Mouse (Mus musculus): ENCODE results near the gene D11Wsu47e. TPM values are rescaled to one million over a fixed set of nuclear protein-coding genes. Genes with fewer than 3 reads are reported as not detected.

D11Wsu47e gene
- polyA plus RNA-seq, 1 experiment from 2014 or later, result 11.9 TPM

GRCm38 (mm10) chr11:113660940-113661339 lies 23.3 kb upstream of the D11Wsu47e start:
- no peak overlapping the region for H3K9ac ChIP-seq (replicated peaks; ENCODE audit: low read depth)
- no peaks in the 10 kb centered on the region for H3K4me1 ChIP-seq (ENCODE audit: insufficient read depth, low read depth, low read length)
- 91% methylated on average over 11 of the region's 11 CpGs for WGBS
- H3K36me3 ChIP-seq (ENCODE audit: insufficient read depth, low read length), result peaks cover 34% of the 10 kb centered on the region
- TF ChIP-seq EP300 (IDR thresholded peaks at IDR 0.05), result no peak
- no peak for TF ChIP-seq CTCF (IDR thresholded peaks at IDR 0.05)
- DNase-seq (ENCODE audit: low spot score), result no peak
- H3K27ac ChIP-seq (ENCODE audit: low read length), result no peak overlapping the region
- no peaks in the 10 kb centered on the region for H3K27me3 ChIP-seq (replicated peaks; ENCODE audit: insufficient read depth, low read length)
- no peak for ATAC-seq
- H3K9me3 ChIP-seq (ENCODE audit: low read length), result no peaks in the 10 kb centered on the region
- H3K4me3 ChIP-seq (ENCODE audit: low read depth, low read length), result no peak overlapping the region
- no peak overlapping the region for H3K4me2 ChIP-seq (replicated peaks; ENCODE audit: low read depth, low read length)

- WGBS, result 89% methylated on average over 18 of the region's 18 CpGs
- TF ChIP-seq EP300 (IDR thresholded peaks at IDR 0.05) (no peak), CTCF (IDR thresholded peaks at IDR 0.05) (no peak)
- peaks cover 26% of the 10 kb centered on the region; the same call in 1 of the 2 replicates for H3K36me3 ChIP-seq (ENCODE audit: insufficient read depth, low read length)
Measured at GRCm38 (mm10) chr11:113661835-113662351, 22.3 kb upstream of the D11Wsu47e start.

GRCm38 (mm10) chr11:113664279-113664678 lies 19.9 kb upstream of the D11Wsu47e start:
- WGBS, result 58% methylated on average over 2 of the region's 2 CpGs
- Histone ChIP-seq H3K4me3 (ENCODE audit: low read depth, low read length) (no peak overlapping the region), H3K9ac (replicated peaks; ENCODE audit: low read depth) (no peak overlapping the region), H3K4me1 (ENCODE audit: insufficient read depth, low read depth, low read length) (peaks cover 7% of the 10 kb centered on the region; the same call in 1 of the 2 replicates), H3K27ac (ENCODE audit: low read length) (no peak overlapping the region), H3K36me3 (ENCODE audit: insufficient read depth, low read length) (peaks cover 17% of the 10 kb centered on the region; the same call in 1 of the 2 replicates), H3K9me3 (ENCODE audit: low read length) (no peaks in the 10 kb centered on the region), H3K4me2 (replicated peaks; ENCODE audit: low read depth, low read length) (no peak overlapping the region), H3K27me3 (replicated peaks; ENCODE audit: insufficient read depth, low read length) (no peaks in the 10 kb centered on the region)
- DNase-seq (ENCODE audit: low spot score), result no peak
- no peak for TF ChIP-seq EP300 (IDR thresholded peaks at IDR 0.05)
- TF ChIP-seq CTCF (IDR thresholded peaks at IDR 0.05), result no peak
- ATAC-seq, result no peak

More at GRCm38 (mm10) chr11:113661835-113662351, 22.3 kb upstream of the D11Wsu47e start:
- Histone ChIP-seq H3K4me3 (ENCODE audit: low read depth, low read length) (no peak overlapping the region), H3K4me2 (replicated peaks; ENCODE audit: low read depth, low read length) (no peak overlapping the region), H3K9me3 (ENCODE audit: low read length) (no peaks in the 10 kb centered on the region), H3K4me1 (ENCODE audit: insufficient read depth, low read depth, low read length) (peaks cover 7% of the 10 kb centered on the region; the same call in 1 of the 2 replicates), H3K27me3 (replicated peaks; ENCODE audit: insufficient read depth, low read length) (no peaks in the 10 kb centered on the region), H3K9ac (replicated peaks; ENCODE audit: low read depth) (no peak overlapping the region), H3K27ac (ENCODE audit: low read length) (no peak overlapping the region)
- no peak for DNase-seq (ENCODE audit: low spot score)
- ATAC-seq, result no peak

- H3K9me3 ChIP-seq (ENCODE audit: low read length), result no peaks in the 10 kb centered on the region
- TF ChIP-seq CTCF (IDR thresholded peaks at IDR 0.05) (no peak), EP300 (IDR thresholded peaks at IDR 0.05) (no peak)
- H3K4me1 ChIP-seq (ENCODE audit: insufficient read depth, low read depth, low read length), result peaks cover 7% of the 10 kb centered on the region; the same call in 1 of the 2 replicates
- ATAC-seq, result no peak
- H3K4me3 ChIP-seq (ENCODE audit: low read depth, low read length), result no peak overlapping the region
- no peaks in the 10 kb centered on the region for H3K27me3 ChIP-seq (replicated peaks; ENCODE audit: insufficient read depth, low read length)
- H3K4me2 ChIP-seq (replicated peaks; ENCODE audit: low read depth, low read length), result no peak overlapping the region
- peak overlapping the region; percentile 68; the same call in 1 of the 2 replicates for H3K27ac ChIP-seq (ENCODE audit: low read length)
- no peak overlapping the region for H3K9ac ChIP-seq (replicated peaks; ENCODE audit: low read depth)
- 56% methylated on average over 6 of the region's 6 CpGs for WGBS
- no peak for DNase-seq (ENCODE audit: low spot score)
- peaks cover 17% of the 10 kb centered on the region; the same call in 1 of the 2 replicates for H3K36me3 ChIP-seq (ENCODE audit: insufficient read depth, low read length)
Measured at GRCm38 (mm10) chr11:113666205-113666604, 18.0 kb upstream of the D11Wsu47e start.

- Histone ChIP-seq H3K4me3 (ENCODE audit: low read depth, low read length) (no peak overlapping the region), H3K9me3 (ENCODE audit: low read length) (no peaks in the 10 kb centered on the region), H3K27ac (ENCODE audit: low read length) (peak overlapping the region; percentile 68), H3K36me3 (ENCODE audit: insufficient read depth, low read length) (peaks cover 12% of the 10 kb centered on the region; the same call in 1 of the 2 replicates), H3K4me1 (ENCODE audit: insufficient read depth, low read depth, low read length) (peaks cover 7% of the 10 kb centered on the region; the same call in 1 of the 2 replicates), H3K4me2 (replicated peaks; ENCODE audit: low read depth, low read length) (no peak overlapping the region), H3K27me3 (replicated peaks; ENCODE audit: insufficient read depth, low read length) (no peaks in the 10 kb centered on the region), H3K9ac (replicated peaks; ENCODE audit: low read depth) (no peak overlapping the region)
- peak; percentile 70 for DNase-seq (ENCODE audit: low spot score)
- WGBS, result 32% methylated on average over 10 of the region's 10 CpGs
- peak; percentile 78 for ATAC-seq
- TF ChIP-seq EP300 (IDR thresholded peaks at IDR 0.05) (no peak), CTCF (IDR thresholded peaks at IDR 0.05) (no peak)
Measured at GRCm38 (mm10) chr11:113666648-113667047, 17.6 kb upstream of the D11Wsu47e start.

GRCm38 (mm10) chr11:113667122-113667521 lies 17.1 kb upstream of the D11Wsu47e start:
- no peaks in the 10 kb centered on the region for H3K9me3 ChIP-seq (ENCODE audit: low read length)
- no peak overlapping the region for H3K4me3 ChIP-seq (ENCODE audit: low read depth, low read length)
- peak; percentile 61 for ATAC-seq
- H3K27me3 ChIP-seq (replicated peaks; ENCODE audit: insufficient read depth, low read length), result no peaks in the 10 kb centered on the region
- H3K4me1 ChIP-seq (ENCODE audit: insufficient read depth, low read depth, low read length), result peaks cover 7% of the 10 kb centered on the region; the same call in 1 of the 2 replicates
- no peak for TF ChIP-seq CTCF (IDR thresholded peaks at IDR 0.05)
- TF ChIP-seq EP300 (IDR thresholded peaks at IDR 0.05), result no peak
- H3K27ac ChIP-seq (ENCODE audit: low read length), result peak overlapping the region; percentile 6; the same call in 1 of the 2 replicates
- no peak overlapping the region for H3K9ac ChIP-seq (replicated peaks; ENCODE audit: low read depth)
- WGBS, result 63% methylated on average over 2 of the region's 2 CpGs
- H3K36me3 ChIP-seq (ENCODE audit: insufficient read depth, low read length), result peaks cover 7% of the 10 kb centered on the region; the same call in 1 of the 2 replicates
- no peak for DNase-seq (ENCODE audit: low spot score)
- no peak overlapping the region for H3K4me2 ChIP-seq (replicated peaks; ENCODE audit: low read depth, low read length)
